Mouse (Mus musculus) C2C12 (cell line): ENCODE data around the gene Nsf.

Experiments used
- CTCF ChIP-seq: IDR thresholded peaks from one replicate; pipeline ENCODE4 v1.5.1; 2011; ENCODE audit not compliant: control insufficient read depth, insufficient read depth, insufficient read length
- MYOD1 ChIP-seq: IDR thresholded peaks from one replicate; pipeline ENCODE4 v1.6.1; 2011; ENCODE audit warnings: low read depth; ENCODE audit not compliant: control insufficient read depth, insufficient read length
- USF1 ChIP-seq: IDR thresholded peaks from one replicate; pipeline ENCODE4 v1.6.1; 2011; ENCODE audit warnings: low read depth, mild to moderate bottlenecking, control low read depth, moderate library complexity

GRCm38 (mm10) chr11:103859933-103860610 lies 93.8 kb downstream of the Nsf start:
- TF ChIP-seq MYOD1 = no peak
- no peak for TF ChIP-seq CTCF
- TF ChIP-seq USF1 = no peak
